Mouse (Mus musculus) kidney, adult 2 months (tissue): ENCODE data around the gene Acat2. TPM values are rescaled to one million over a fixed set of nuclear protein-coding genes. Genes with fewer than 3 reads are reported as not detected.
"Not testable (repeated sequence)": the region's sequence is repeated elsewhere in the genome, so short reads cannot be mapped to it uniquely, and the experiment has no call there.

Experiments
- DNase-seq: peaks from one replicate; pipeline ENCODE4 v3.0.0; 2021
- H3K27ac ChIP-seq: fragments of 200-500 bp; 2 replicates; pipeline ENCODE4 v1.5.1; 2012; ENCODE audit warnings: low read depth, low read length, control low read depth, inconsistent platforms; ENCODE audit not compliant: insufficient read depth
- H3K27me3 ChIP-seq: fragments of 200-500 bp; replicated peaks from 2 replicates; pipeline ENCODE4 v1.6.1; 2012; ENCODE audit warnings: mild to moderate bottlenecking, moderate library complexity, low read length, inconsistent platforms; ENCODE audit not compliant: control insufficient read depth, insufficient read depth
- H3K36me3 ChIP-seq: fragments of 200-500 bp; 2 replicates; pipeline ENCODE4 v1.6.1; 2012; ENCODE audit warnings: mild to moderate bottlenecking, moderate library complexity, low read length, inconsistent platforms; ENCODE audit not compliant: control insufficient read depth, insufficient read depth
- H3K4me1 ChIP-seq: fragments of 200-500 bp; 2 replicates; pipeline ENCODE4 v1.6.1; 2011; ENCODE audit warnings: low read length; ENCODE audit not compliant: control insufficient read depth, insufficient read depth
- H3K4me3 ChIP-seq: fragments of 200-500 bp; 2 replicates; pipeline ENCODE4 v1.5.1; 2011; ENCODE audit warnings: mild to moderate bottlenecking, low read depth, low read length, control low read depth; ENCODE audit not compliant: insufficient read depth
- CTCF ChIP-seq: fragments of 200-500 bp; conservative IDR thresholded peaks from 2 replicates; pipeline ENCODE4 v1.5.1; 2011; ENCODE audit warnings: low read depth, mild to moderate bottlenecking, control low read depth, low read length, moderate library complexity, mixed read lengths; ENCODE audit not compliant: insufficient read depth, insufficient read length
- POLR2A ChIP-seq: fragments of 200-500 bp; IDR thresholded peaks from one replicate; pipeline ENCODE4 v1.6.1; 2011; ENCODE audit warnings: low read depth, low read length, control low read depth
- whole genome bisulfite sequencing: fragments of 180-500 bp; shearing (Covaris S2); methylation state at CpG from one replicate; pipeline ENCODE4 v1.1.7; 2018; 5-methylcytosine and 5-hydroxymethylcytosine counted together
- polyA plus RNA-seq: library from polyadenylated mRNA; depleted of rRNA; stranded (reverse); fragments of >200 nt; gene quantifications from 2 replicates; pipeline ENCODE4 v1.2.3, GENCODE M21; 2012; rRNA removed

The Acat2 gene
- polyA plus RNA-seq, 1 experiment, result 54.3 TPM

DNA sequence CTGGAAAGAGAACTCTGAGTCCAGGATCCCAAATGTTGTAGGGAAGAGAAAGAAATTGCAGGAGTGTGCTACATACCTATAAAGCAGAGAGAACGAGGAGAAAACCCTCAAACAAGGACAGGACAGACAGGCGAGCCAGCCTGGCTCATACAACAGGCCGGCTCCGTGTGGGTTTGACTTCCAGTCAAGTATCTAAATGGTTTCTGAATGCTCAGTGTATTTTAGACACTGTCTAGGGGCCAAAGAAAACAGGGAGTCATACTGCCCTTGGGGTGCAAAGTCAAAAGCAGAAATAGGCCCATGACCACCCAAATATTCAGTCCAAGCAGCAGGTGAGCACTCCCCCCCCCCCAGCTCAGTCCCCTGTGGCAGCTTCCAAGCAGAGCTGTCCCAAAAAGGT is 54.7 kb downstream of the Acat2 start:
- Histone ChIP-seq H3K27me3 (no peaks in the 10 kb centered on the region), H3K4me3 (no peak overlapping the region), H3K4me1 (no peaks in the 10 kb centered on the region), H3K36me3 (no peaks in the 10 kb centered on the region; the same call in 1 of the 2 replicates), H3K27ac (no peak overlapping the region)
- no peak for DNase-seq
- WGBS, result 88% methylated on average over 4 of the region's 4 CpGs
- TF ChIP-seq CTCF, result no peak
- TF ChIP-seq POLR2A, result no peak

DNA sequence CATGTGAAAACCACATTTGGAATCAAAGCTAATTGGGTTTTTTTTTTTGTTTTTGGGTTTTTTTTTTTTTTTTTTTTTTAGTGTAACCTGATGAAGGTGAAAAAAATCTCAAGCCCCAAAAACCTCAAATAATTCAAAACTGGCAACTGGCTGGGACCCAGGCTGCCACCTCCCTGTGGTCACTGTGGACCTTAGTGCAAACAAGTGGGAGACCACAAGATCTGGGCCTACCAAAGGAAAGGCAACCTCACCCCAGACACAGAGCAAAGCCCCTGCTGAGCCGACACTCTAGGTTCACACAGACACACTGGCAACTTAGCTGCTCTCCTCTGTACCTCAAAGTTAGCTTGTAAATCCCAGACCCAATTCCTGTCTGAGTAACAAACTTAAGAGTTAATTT is 56.2 kb downstream of the Acat2 start:
- TF ChIP-seq POLR2A (no peak), CTCF (no peak)
- no peak for DNase-seq

DNA sequence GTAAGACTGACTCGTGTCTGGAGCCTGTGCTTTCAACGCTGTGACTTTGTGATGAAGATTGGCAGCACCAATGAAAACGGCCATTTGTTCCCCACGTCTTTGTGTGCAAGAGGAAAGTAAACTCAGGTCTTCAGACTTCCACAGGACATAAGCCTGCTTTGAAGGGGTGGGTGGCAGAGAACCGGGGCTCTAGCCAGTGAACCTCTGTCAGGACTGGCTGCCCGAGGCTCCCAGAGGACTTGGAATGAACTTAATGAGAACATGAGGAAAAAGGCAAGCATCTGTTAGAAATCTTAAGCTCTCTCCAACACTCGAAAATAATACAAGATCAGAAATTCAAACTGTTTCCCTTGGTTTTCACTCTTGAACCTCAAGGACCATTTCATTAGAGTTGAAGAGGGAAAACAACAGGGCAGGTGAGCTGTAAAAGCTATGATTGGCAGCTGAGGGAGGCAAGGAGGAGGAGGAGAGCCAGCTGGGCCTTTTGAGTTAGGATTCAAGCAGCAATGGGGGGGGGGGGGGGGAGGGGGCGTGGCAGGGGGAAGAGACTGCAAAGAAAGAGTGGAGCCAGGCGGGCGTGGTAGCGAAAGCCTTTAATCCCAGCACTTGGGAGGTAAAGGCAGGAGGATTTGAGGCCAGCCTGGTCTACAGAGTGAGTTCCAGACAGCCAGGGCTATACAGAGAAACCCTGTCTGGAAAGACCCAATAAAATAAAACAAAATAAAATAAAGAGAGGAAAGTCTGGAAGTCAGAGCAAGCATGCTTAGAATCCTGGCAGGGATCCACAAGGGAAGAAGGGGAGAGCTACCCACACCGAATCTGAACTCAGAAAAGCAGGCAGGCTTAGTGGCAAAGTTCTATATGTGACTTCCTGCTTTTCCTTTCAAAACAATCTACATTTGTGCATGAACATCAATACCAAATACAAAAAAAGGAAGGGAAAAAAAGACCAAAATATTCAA is 56.9 kb downstream of the Acat2 start:
- Histone ChIP-seq H3K4me1 (no peaks in the 10 kb centered on the region), H3K4me3 (no peak overlapping the region), H3K27me3 (no peaks in the 10 kb centered on the region), H3K36me3 (no peaks in the 10 kb centered on the region; the same call in 1 of the 2 replicates), H3K27ac (no peak overlapping the region)
- DNase-seq, result no peak
- TF ChIP-seq POLR2A (no peak), CTCF (no peak)
- 59% methylated on average over 12 of the region's 12 CpGs for WGBS

More for the DNA sequence above, 56.2 kb downstream of the Acat2 start:
- H3K36me3 ChIP-seq, result no peaks in the 10 kb centered on the region; the same call in 1 of the 2 replicates
- WGBS, result 88% methylated on average over 1 of the region's 1 CpGs
- H3K27me3 ChIP-seq, result no peaks in the 10 kb centered on the region
- no peaks in the 10 kb centered on the region for H3K4me1 ChIP-seq
- H3K27ac ChIP-seq, result no peak overlapping the region
- H3K4me3 ChIP-seq, result no peak overlapping the region

DNA sequence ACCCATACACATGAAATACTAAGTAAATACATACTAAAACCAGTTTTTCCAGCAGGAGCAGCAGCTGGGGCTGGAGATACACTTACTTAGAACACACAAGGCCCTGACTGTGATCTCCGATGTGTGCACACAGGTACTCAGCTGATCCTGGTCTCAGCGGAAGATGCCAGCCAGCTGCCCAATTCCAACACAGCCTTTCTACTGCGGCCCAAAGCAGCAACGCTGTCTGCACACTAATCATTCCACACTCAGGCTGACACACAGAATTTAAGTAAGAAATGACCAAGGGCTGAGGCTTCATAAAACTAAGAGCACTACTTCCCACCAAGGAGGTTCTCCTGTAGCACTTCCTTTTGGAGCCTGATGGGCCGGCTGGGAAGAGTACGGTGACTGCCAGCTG is 58.3 kb downstream of the Acat2 start:
- Histone ChIP-seq H3K27ac (no peak overlapping the region), H3K27me3 (no peaks in the 10 kb centered on the region), H3K36me3 (no peaks in the 10 kb centered on the region; the same call in 1 of the 2 replicates), H3K4me3 (no peak overlapping the region), H3K4me1 (no peaks in the 10 kb centered on the region)
- no peak for TF ChIP-seq CTCF
- no peak for TF ChIP-seq POLR2A
- no peak for DNase-seq
- WGBS, result 95% methylated on average over 6 of the region's 6 CpGs

DNA sequence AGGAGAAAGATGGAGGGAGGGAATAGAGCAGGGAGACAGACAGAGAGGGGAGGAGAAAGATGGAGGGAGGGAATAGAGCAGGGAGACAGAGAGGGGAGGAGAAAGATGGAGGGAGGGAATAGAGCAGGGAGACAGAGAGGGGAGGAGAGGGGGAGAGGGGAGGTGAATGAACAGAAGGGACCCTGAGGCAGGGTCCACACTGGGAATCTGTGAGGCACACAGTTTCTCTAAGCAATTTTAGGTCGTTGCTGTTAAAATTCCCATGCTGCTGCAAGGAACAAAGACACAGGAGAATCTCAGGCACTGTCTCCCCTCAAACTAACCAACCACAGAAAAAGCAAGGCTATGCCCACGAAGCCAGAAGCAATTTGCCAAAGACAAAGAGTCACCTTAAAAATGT is 61.9 kb downstream of the Acat2 start:
- not testable (repeated sequence) for H3K27me3 ChIP-seq, H3K4me1 ChIP-seq, H3K27ac ChIP-seq, H3K36me3 ChIP-seq, DNase-seq, H3K4me3 ChIP-seq
- 46% methylated on average over 2 of the region's 2 CpGs for WGBS

DNA sequence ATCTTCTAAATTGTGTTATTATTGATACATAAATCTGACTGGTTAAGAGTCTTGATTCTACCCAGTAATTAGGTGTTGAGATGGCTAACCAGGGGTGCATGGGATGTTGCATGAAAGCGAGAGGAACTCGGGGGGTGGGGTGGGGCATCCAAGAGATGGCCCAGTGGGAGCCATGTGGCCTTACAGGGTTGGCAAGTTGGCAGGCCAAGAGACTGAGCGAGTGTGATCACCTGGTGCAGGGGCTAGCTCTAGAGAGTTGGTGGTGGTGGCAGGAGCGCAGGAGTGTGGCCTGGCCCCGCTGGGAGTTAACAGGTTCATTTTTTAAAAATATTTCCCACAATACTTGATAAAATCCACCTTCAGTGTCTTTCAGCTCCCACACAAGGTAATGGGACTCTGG is 62.9 kb downstream of the Acat2 start:
- no peaks in the 10 kb centered on the region; the same call in 1 of the 2 replicates for H3K36me3 ChIP-seq
- no peak for TF ChIP-seq CTCF
- no peak for TF ChIP-seq POLR2A
- H3K27ac ChIP-seq, result no peak overlapping the region
- 91% methylated on average over 5 of the region's 5 CpGs for WGBS
- no peaks in the 10 kb centered on the region for H3K4me1 ChIP-seq
- DNase-seq, result no peak
- no peak overlapping the region for H3K4me3 ChIP-seq
- H3K27me3 ChIP-seq, result no peaks in the 10 kb centered on the region

Other genes starting within 250 kb of the Acat2 start
- 24.8 and 27.0 TPM in 2 replicates for gene Igf2r, start 191.1 kb downstream of the Acat2 start, polyA plus RNA-seq
- gene Mas1, start 92.6 kb downstream of the Acat2 start, polyA plus RNA-seq, result 0.48 and 1.4 TPM in 2 replicates
- gene Mrgprh, start 84.7 kb downstream of the Acat2 start, polyA plus RNA-seq, result 0.31 and 0.52 TPM in 2 replicates
- 1.7 and 2.1 TPM in 2 replicates for gene Pnldc1, start 50.5 kb downstream of the Acat2 start, polyA plus RNA-seq
- 51.8 and 78.4 TPM in 2 replicates for gene Tcp1, start 45.0 kb downstream of the Acat2 start, polyA plus RNA-seq
- 46.1 and 48.9 TPM in 2 replicates for gene Mrpl18, start 44.4 kb downstream of the Acat2 start, polyA plus RNA-seq
- 8.4 and 10.3 TPM in 2 replicates for gene Acat3, start 20.1 kb downstream of the Acat2 start, polyA plus RNA-seq
- gene Wtap, start 33.4 kb upstream of the Acat2 start, polyA plus RNA-seq, result 17.3 and 23.9 TPM in 2 replicates
- gene Sod2, start 46.1 kb upstream of the Acat2 start, polyA plus RNA-seq, result 731 and 1,146 TPM in 2 replicates
- 0.11 and 0.22 TPM in 2 replicates for gene Gpr31b, start 91.5 kb upstream of the Acat2 start, polyA plus RNA-seq
- 0.14 and 0.42 TPM in 2 replicates for gene Tcp10b, start 100.4 kb upstream of the Acat2 start, polyA plus RNA-seq
- gene Unc93a, start 171.1 kb upstream of the Acat2 start, polyA plus RNA-seq, result 0.04 TPM in 1 of 2 replicates, not detected in the other